Mouse (Mus musculus) kidney, embryonic 16.5 days (tissue): ENCODE results near the gene Krt31. TPM values are rescaled to one million over a fixed set of nuclear protein-coding genes. Genes with fewer than 3 reads are reported as not detected.

Experiments used
- ATAC-seq: fragments of 200-750 bp; cut with Nextera tagmentation; 2 replicates; pipeline ENCODE4 v1.8.0; 2017; ENCODE audit warnings: moderate TSS enrichment; ENCODE audit not compliant: low FRiP score, low TSS enrichment
- H3K27ac ChIP-seq: fragments of 300-500 bp; sonication (generic); 2 replicates; pipeline ENCODE4 v1.5.1; 2014; ENCODE audit warnings: low read length
- H3K27me3 ChIP-seq: fragments of 300-500 bp; sonication (generic); 2 replicates; pipeline ENCODE4 v1.6.1; 2014; ENCODE audit warnings: low read length, control low read depth, mixed read lengths; ENCODE audit not compliant: insufficient read depth
- H3K36me3 ChIP-seq: fragments of 300-500 bp; sonication (generic); 2 replicates; pipeline ENCODE4 v1.6.1; 2014; ENCODE audit warnings: low read length, control low read depth, mixed read lengths; ENCODE audit not compliant: insufficient read depth
- H3K4me1 ChIP-seq: fragments of 300-500 bp; sonication (generic); 2 replicates; pipeline ENCODE4 v1.6.1; 2014; ENCODE audit warnings: low read length, control low read depth, mixed read lengths; ENCODE audit not compliant: insufficient read depth
- H3K4me2 ChIP-seq: fragments of 300-500 bp; sonication (generic); replicated peaks from 2 replicates; pipeline ENCODE4 v1.6.1; 2014; ENCODE audit warnings: low read depth, low read length
- H3K4me3 ChIP-seq: fragments of 300-500 bp; sonication (generic); 2 replicates; pipeline ENCODE4 v1.5.1; 2014; ENCODE audit warnings: mild to moderate bottlenecking, low read length
- H3K9ac ChIP-seq: fragments of 300-500 bp; sonication (generic); replicated peaks from 2 replicates; pipeline ENCODE4 v1.6.1; 2014; ENCODE audit warnings: low read length
- H3K9me3 ChIP-seq: fragments of 300-500 bp; sonication (generic); 2 replicates; pipeline ENCODE4 v1.6.1; 2016; ENCODE audit warnings: low read length, control low read depth
- WGBS: fragments of 180-500 bp; shearing (Covaris S2); extraction: QIAGEN DNeasy Blood & Tissue Kit; methylation state at CpG from one replicate; pipeline ENCODE4 v1.1.7; 2014; 5-methylcytosine and 5-hydroxymethylcytosine counted together
- polyA plus RNA-seq: library from polyadenylated mRNA; unstranded; fragments of >200 nt; fragmentation: Nextera tagmentation; extraction: Ambion mirVana; gene quantifications from 2 replicates; pipeline ENCODE4 v1.2.1, GENCODE M21; 2015

The Krt31 gene
- polyA plus RNA-seq, 1 experiment from 2014 or later = not detected

DNA sequence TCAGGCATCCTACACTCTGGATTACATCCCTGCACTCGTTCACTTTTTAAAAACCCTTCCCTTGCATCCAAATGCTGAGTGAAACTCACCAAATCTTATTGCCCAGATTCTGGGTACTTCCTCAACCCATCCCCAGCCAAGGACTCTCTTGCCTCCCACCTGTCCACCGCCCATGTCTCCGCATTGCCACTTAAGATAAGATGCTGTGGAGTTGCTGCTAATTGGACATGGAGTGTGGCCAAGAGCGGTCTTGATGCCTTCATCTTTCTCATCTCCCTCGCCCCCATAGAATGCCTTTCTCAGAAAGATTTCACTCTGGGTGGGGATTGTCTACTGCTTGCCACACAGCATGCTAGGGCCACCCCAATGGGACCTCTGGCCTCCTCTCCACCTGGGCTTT lies 42.0 kb downstream of the Krt31 start:
- no peak for ATAC-seq
- Histone ChIP-seq H3K9me3 (no peaks in the 10 kb centered on the region), H3K9ac (no peak overlapping the region), H3K27me3 (no peaks in the 10 kb centered on the region), H3K4me2 (no peak overlapping the region), H3K27ac (no peak overlapping the region), H3K4me1 (no peaks in the 10 kb centered on the region), H3K36me3 (no peaks in the 10 kb centered on the region), H3K4me3 (no peak overlapping the region)
- WGBS = 92% methylated on average over 5 of the region's 5 CpGs

DNA sequence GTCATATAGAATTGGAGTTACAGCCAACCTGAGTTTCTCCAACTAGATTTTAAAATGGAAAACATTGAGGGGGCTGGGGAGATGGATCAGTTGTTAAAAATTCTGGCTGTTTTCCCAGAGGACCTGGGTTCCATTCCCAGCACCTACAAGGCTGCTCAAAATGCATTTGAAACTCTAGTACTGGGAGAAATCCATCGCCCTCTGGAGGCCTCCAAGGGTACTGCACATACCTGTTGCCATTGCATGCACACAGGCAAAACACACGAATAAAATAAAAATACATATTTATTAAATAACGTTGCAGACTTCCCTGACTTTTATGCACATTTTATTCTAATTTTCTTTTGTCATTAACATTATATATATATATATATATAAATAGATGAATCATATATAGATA lies 43.7 kb downstream of the Krt31 start:
- 60% methylated on average over 3 of the region's 3 CpGs for WGBS
- Histone ChIP-seq H3K27ac (no peak overlapping the region), H3K27me3 (no peaks in the 10 kb centered on the region), H3K36me3 (no peaks in the 10 kb centered on the region), H3K4me3 (no peak overlapping the region), H3K9ac (no peak overlapping the region), H3K4me2 (no peak overlapping the region), H3K4me1 (no peaks in the 10 kb centered on the region), H3K9me3 (no peaks in the 10 kb centered on the region)
- no peak for ATAC-seq

GRCm38 (mm10) chr11:100005905-100006304 lies 44.4 kb downstream of the Krt31 start:
- H3K4me3 ChIP-seq = no peak overlapping the region
- ATAC-seq = no peak
- peak overlapping the region; percentile 52 for H3K27ac ChIP-seq
- H3K9ac ChIP-seq = no peak overlapping the region
- H3K36me3 ChIP-seq = no peaks in the 10 kb centered on the region
- H3K9me3 ChIP-seq = no peaks in the 10 kb centered on the region
- H3K4me2 ChIP-seq = no peak overlapping the region
- no peaks in the 10 kb centered on the region for H3K27me3 ChIP-seq
- WGBS = 68% methylated on average over 8 of the region's 8 CpGs
- no peaks in the 10 kb centered on the region for H3K4me1 ChIP-seq

DNA sequence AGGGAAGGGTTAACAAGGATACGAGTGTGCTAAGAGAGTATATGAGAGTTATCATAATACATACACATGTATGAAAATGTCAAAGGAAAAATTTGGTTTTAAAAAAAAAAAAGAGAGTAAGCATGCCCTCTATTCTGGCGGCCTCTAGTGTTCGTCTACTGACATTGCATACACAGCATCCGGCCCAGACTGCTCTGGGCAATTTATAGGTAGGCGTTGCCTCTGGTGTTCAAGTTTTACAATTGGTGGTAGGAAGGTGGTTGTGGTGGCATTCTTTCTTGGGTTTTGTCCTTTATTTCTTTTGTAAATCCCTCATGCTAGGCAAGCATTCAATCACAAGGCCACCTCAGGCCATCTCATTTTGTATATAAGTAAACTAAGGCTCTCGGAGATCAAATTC lies 45.5 kb downstream of the Krt31 start:
- Histone ChIP-seq H3K4me3 (no peak overlapping the region), H3K9ac (no peak overlapping the region), H3K9me3 (no peaks in the 10 kb centered on the region), H3K27me3 (no peaks in the 10 kb centered on the region), H3K36me3 (no peaks in the 10 kb centered on the region), H3K4me1 (no peaks in the 10 kb centered on the region), H3K4me2 (no peak overlapping the region), H3K27ac (no peak overlapping the region)
- ATAC-seq = no peak
- 25% methylated on average over 6 of the region's 6 CpGs for WGBS

DNA sequence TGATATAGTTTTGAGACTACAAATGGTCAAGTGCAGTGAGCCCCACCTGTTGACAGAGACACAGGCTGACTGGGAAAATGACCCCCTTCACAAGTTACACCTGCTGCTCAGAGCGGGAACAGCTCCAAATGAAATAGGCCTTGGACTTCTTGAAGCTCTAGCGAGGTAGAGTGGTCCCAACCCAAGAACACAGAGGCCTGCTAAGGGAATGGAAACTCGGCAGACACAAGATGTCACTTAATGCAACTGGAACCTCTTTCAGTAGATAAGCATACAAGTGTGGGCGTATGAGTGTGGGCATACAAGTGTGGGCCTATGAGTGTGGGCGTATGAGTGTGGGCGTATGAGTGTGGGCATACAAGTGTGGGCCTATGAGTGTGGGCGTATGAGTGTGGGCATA lies 51.3 kb downstream of the Krt31 start:
- H3K4me1 ChIP-seq = no peaks in the 10 kb centered on the region
- WGBS = 92% methylated on average over 7 of the region's 7 CpGs
- H3K27me3 ChIP-seq = peaks cover 10% of the 10 kb centered on the region
- no peaks in the 10 kb centered on the region for H3K9me3 ChIP-seq
- ATAC-seq = no peak
- no peak overlapping the region for H3K27ac ChIP-seq
- H3K4me2 ChIP-seq = no peak overlapping the region
- H3K9ac ChIP-seq = no peak overlapping the region
- H3K36me3 ChIP-seq = no peaks in the 10 kb centered on the region
- no peak overlapping the region for H3K4me3 ChIP-seq

Other genes with a start within 250 kb of the Krt31 start
- gene Gm11554, start 246.1 kb downstream of the Krt31 start, polyA plus RNA-seq = not detected in 2 replicates
- gene Krtap4-13, start 240.7 kb downstream of the Krt31 start, polyA plus RNA-seq = not detected in 2 replicates
- not detected in 2 replicates for gene Gm11564, start 234.9 kb downstream of the Krt31 start, polyA plus RNA-seq
- gene 2300003K06Rik, start 212.5 kb downstream of the Krt31 start, polyA plus RNA-seq = not detected in 2 replicates
- not detected in 2 replicates for gene Krtap4-16, start 198.9 kb downstream of the Krt31 start, polyA plus RNA-seq
- gene Gm11568, start 192.6 kb downstream of the Krt31 start, polyA plus RNA-seq = not detected in 2 replicates
- not detected in 2 replicates for gene Gm11559, start 186.1 kb downstream of the Krt31 start, polyA plus RNA-seq
- not detected in 2 replicates for gene Krtap9-1, start 177.2 kb downstream of the Krt31 start, polyA plus RNA-seq
- not detected in 2 replicates for gene Gm11567, start 171.4 kb downstream of the Krt31 start, polyA plus RNA-seq
- not detected in 2 replicates for gene Krtap31-1, start 142.6 kb downstream of the Krt31 start, polyA plus RNA-seq
- gene Gm11565, start 135.8 kb downstream of the Krt31 start, polyA plus RNA-seq = not detected in 2 replicates
- gene Krtap31-2, start 114.3 kb downstream of the Krt31 start, polyA plus RNA-seq = not detected in 2 replicates
- not detected in 2 replicates for gene Krtap9-5, start 102.1 kb downstream of the Krt31 start, polyA plus RNA-seq
- gene Krtap29-1, start 71.5 kb downstream of the Krt31 start, polyA plus RNA-seq = not detected in 2 replicates
- gene Krtap16-1, start 64.0 kb downstream of the Krt31 start, polyA plus RNA-seq = not detected in 2 replicates
- gene Krtap17-1, start 56.6 kb downstream of the Krt31 start, polyA plus RNA-seq = not detected in 2 replicates
- gene Krt33a, start 34.3 kb downstream of the Krt31 start, polyA plus RNA-seq = not detected in 2 replicates
- 0.10 TPM in 1 of 2 replicates, not detected in the other for gene Krt33b, start 20.7 kb downstream of the Krt31 start, polyA plus RNA-seq
- gene Krt34, start 9.0 kb downstream of the Krt31 start, polyA plus RNA-seq = not detected in 2 replicates
- not detected in 2 replicates for gene Krt32, start 37.7 kb upstream of the Krt31 start, polyA plus RNA-seq
- gene Krt35, start 45.7 kb upstream of the Krt31 start, polyA plus RNA-seq = not detected in 2 replicates
- 1.1 and 1.6 TPM in 2 replicates for gene Krt36, start 55.1 kb upstream of the Krt31 start, polyA plus RNA-seq
- 0.36 and 0.37 TPM in 2 replicates for gene Krt13, start 71.0 kb upstream of the Krt31 start, polyA plus RNA-seq
- gene Krt15, start 85.4 kb upstream of the Krt31 start, polyA plus RNA-seq = 1.3 and 3.8 TPM in 2 replicates
- gene Krt19, start 98.1 kb upstream of the Krt31 start, polyA plus RNA-seq = 96.4 and 105 TPM in 2 replicates
- gene Krt9, start 142.7 kb upstream of the Krt31 start, polyA plus RNA-seq = not detected in 2 replicates
- gene Krt14, start 157.0 kb upstream of the Krt31 start, polyA plus RNA-seq = 0.90 and 1.7 TPM in 2 replicates
- gene Krt16, start 198.4 kb upstream of the Krt31 start, polyA plus RNA-seq = not detected in 2 replicates
- 0.30 and 0.32 TPM in 2 replicates for gene Krt17, start 210.5 kb upstream of the Krt31 start, polyA plus RNA-seq
- gene Krt42, start 219.3 kb upstream of the Krt31 start, polyA plus RNA-seq = not detected in 2 replicates